Mouse (Mus musculus): ENCODE measurements around the gene Gm20458.

DNA sequence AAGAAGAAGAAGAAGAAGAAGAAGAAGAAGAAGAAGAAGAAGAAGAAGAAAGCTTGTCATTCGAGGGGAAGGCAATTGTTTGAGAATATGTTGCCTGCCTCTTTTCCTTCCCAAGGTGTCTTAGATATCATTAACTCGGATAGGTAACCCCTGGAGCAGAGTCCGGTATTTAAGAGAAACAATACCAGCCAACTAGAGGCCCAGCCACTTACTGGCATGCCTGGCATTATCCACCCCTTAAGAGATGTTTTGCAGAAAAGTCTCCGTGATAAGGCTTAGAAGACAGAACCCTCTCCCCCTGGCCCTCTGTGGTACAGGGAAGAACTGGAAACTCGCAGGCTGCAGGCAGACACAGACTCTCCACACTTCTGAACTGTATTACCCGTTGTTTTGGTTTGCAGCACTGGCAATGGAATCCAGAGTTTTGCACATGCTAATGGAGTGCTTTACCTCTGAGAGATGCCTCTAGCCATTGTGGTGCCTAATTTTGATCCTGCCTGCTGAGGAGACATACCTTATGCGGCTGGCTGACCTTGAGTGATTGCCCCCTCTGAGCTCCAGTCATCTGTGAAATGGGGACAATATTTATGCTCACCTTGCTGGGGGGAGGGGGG lies 6.8 kb upstream of the Gm20458 start:
- TF ChIP-seq CTCF (IDR thresholded peaks at IDR 0.05; ENCODE audit: borderline replicate concordance, control insufficient read depth, extremely low read depth, insufficient read depth, low read length, poor library complexity) = no peak
- no peak for TF ChIP-seq POLR2A (IDR thresholded peaks at IDR 0.05; ENCODE audit: control insufficient read depth, extremely low read depth, insufficient read depth, low read length, poor library complexity)

Measured in thymus, adult 2 months (tissue).